Mouse (Mus musculus) lung, adult 2 months (tissue): Measurements from ENCODE around the gene Dnajc17.

Experiments used
- CTCF ChIP-seq: fragments of 200-500 bp; IDR thresholded peaks from 2 replicates; pipeline ENCODE4 v1.5.1; 2011; ENCODE audit warnings: mild to moderate bottlenecking, low read length, control low read depth; ENCODE audit not compliant: insufficient read depth
- POLR2A ChIP-seq: fragments of 200-500 bp; IDR thresholded peaks from 2 replicates; pipeline ENCODE4 v1.6.1; 2011; ENCODE audit warnings: low read depth, mild to moderate bottlenecking, control low read depth, low read length, borderline replicate concordance; ENCODE audit errors: extremely low read depth

DNA sequence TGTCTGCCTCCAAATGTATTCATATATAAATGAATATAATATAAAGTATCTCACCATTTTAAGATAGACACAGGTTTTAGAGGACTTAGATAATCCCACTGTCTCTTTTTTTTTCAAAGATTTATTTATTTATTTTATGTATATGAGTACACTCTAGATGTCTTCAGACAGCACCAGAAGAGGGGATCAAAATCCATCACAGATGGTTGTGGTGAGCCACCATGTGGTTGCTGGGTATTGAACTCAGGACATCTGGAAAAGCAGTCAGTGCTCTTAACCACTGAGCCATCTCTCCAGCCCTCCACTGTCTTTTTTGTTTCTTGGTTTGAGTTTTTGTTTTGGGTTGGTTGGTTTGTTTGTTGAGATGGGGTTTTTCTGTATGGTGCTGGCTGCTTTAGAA, 50.8 kb downstream of the Dnajc17 start:
- TF ChIP-seq CTCF, result no peak
- TF ChIP-seq POLR2A, result no peak
